ENCODE assay signal across 15 mouse cellular contexts in genomic region chr1:151719911-151720310, GRCm38 (mm10). TPM values are rescaled to one million over a fixed set of nuclear protein-coding genes. Genes with fewer than 3 reads are reported as not detected.
DNase-seq lines count a peak whose midpoint lies in the region; ATAC-seq lines count a peak whose summit lies in the region.
"Had no signal": no experiment of that assay in that cellular context is flagged by ENCODE, and none has a peak within 500 bp of the region (broad histone marks: within the 10 kb centered on the region; RNA-seq: fewer than 3 reads in every experiment).

No protein-coding gene starts in this region.

- no peak overlapping the region for H3K4me3 ChIP-seq in kidney, embryonic 16.5 days (ENCODE audit: low read length)
- H3K4me3 ChIP-seq in intestine, embryonic 16.5 days (ENCODE audit: low read length) = no peak overlapping the region
- no peak overlapping the region for H3K4me3 ChIP-seq in forebrain, embryonic 11.5 days (ENCODE audit: low read depth, low read length)
- H3K4me3 ChIP-seq: forebrain, embryonic 10.5 days; intestine, embryonic 15.5 days had no signal

- no peaks in the 10 kb centered on the region for H3K27me3 ChIP-seq in kidney, embryonic 16.5 days (ENCODE audit: insufficient read depth, low read length)
- no peaks in the 10 kb centered on the region for H3K27me3 ChIP-seq in intestine, embryonic 16.5 days (replicated peaks; ENCODE audit: control insufficient read depth, insufficient read depth, low read length)
- H3K27me3 ChIP-seq in forebrain, embryonic 11.5 days (ENCODE audit: control insufficient read depth, insufficient read depth, low read length) = no peaks in the 10 kb centered on the region
- H3K27me3 ChIP-seq: intestine, embryonic 15.5 days had no signal

- no peaks in the 10 kb centered on the region for H3K36me3 ChIP-seq in kidney, embryonic 16.5 days (ENCODE audit: insufficient read depth, low read length)
- H3K36me3 ChIP-seq in intestine, embryonic 16.5 days (ENCODE audit: control insufficient read depth, insufficient read depth, low read length) = no peaks in the 10 kb centered on the region
- no peaks in the 10 kb centered on the region for H3K36me3 ChIP-seq in forebrain, embryonic 11.5 days (ENCODE audit: control insufficient read depth, insufficient read depth, low read length)
- H3K36me3 ChIP-seq: forebrain, embryonic 10.5 days; intestine, embryonic 15.5 days had no signal

- H3K4me1 ChIP-seq in kidney, embryonic 16.5 days (ENCODE audit: insufficient read depth, low read length) = peaks cover 4% of the 10 kb centered on the region; the same call in 1 of the 2 replicates
- H3K4me1 ChIP-seq in intestine, embryonic 16.5 days (ENCODE audit: control insufficient read depth, insufficient read depth, low read length) = no peaks in the 10 kb centered on the region
- H3K4me1 ChIP-seq in forebrain, embryonic 11.5 days (replicated peaks; ENCODE audit: control insufficient read depth, insufficient read depth, low read length) = 0 out of 2 replicates have a peak, but pooled peaks cover 2% of the 10 kb centered on the region
- H3K4me1 ChIP-seq: intestine, embryonic 15.5 days had no signal

- H3K9me3 ChIP-seq in kidney, embryonic 16.5 days (ENCODE audit: low read length) = no peaks in the 10 kb centered on the region
- H3K9me3 ChIP-seq in intestine, embryonic 16.5 days (ENCODE audit: control insufficient read depth, low read length) = no peaks in the 10 kb centered on the region
- H3K9me3 ChIP-seq in forebrain, embryonic 11.5 days (ENCODE audit: control insufficient read depth, low read length) = no peaks in the 10 kb centered on the region
- H3K9me3 ChIP-seq: forebrain, embryonic 10.5 days; intestine, embryonic 15.5 days had no signal

- ATAC-seq in kidney, embryonic 16.5 days (ENCODE audit: low FRiP score, low TSS enrichment) = no peak
- ATAC-seq in intestine, embryonic 16.5 days = no peak
- ATAC-seq in forebrain, embryonic 11.5 days (replicated peaks; ENCODE audit: low FRiP score) = no peak
- ATAC-seq: CD4-positive, CD25-positive, alpha-beta regulatory T cell, adult 4 months; intestine, embryonic 15.5 days had no signal

- H3K4me2 ChIP-seq in kidney, embryonic 16.5 days (replicated peaks; ENCODE audit: low read depth, low read length) = no peak overlapping the region
- no peak overlapping the region for H3K4me2 ChIP-seq in intestine, embryonic 16.5 days (ENCODE audit: low read depth, low read length)
- no peak overlapping the region for H3K4me2 ChIP-seq in forebrain, embryonic 11.5 days (ENCODE audit: low read depth, low read length, severe bottlenecking)
- H3K4me2 ChIP-seq: intestine, embryonic 15.5 days had no signal

- H3K9ac ChIP-seq in kidney, embryonic 16.5 days (replicated peaks; ENCODE audit: low read length) = no peak overlapping the region
- no peak overlapping the region for H3K9ac ChIP-seq in intestine, embryonic 16.5 days (ENCODE audit: low read depth, low read length)
- no peak overlapping the region for H3K9ac ChIP-seq in forebrain, embryonic 11.5 days (ENCODE audit: low read length)
- H3K9ac ChIP-seq: intestine, embryonic 15.5 days had no signal

- no peak overlapping the region for H3K27ac ChIP-seq in kidney, embryonic 16.5 days (ENCODE audit: low read length)
- H3K27ac ChIP-seq in intestine, embryonic 16.5 days (ENCODE audit: low read length) = no peak overlapping the region
- H3K27ac ChIP-seq in forebrain, embryonic 11.5 days (ENCODE audit: low read depth, low read length) = no peak overlapping the region
- H3K27ac ChIP-seq: forebrain, embryonic 10.5 days; intestine, embryonic 15.5 days had no signal

- DNase-seq in kidney, adult 11 months = peak; percentile 51
- DNase-seq in 3T3-L1 (ENCODE audit: low read depth, low spot score) (peak; percentile 49), NIH3T3 (ENCODE audit: low read depth) (peak; percentile 71)
- DNase-seq in kidney, adult 9 months = peak; percentile 77
- no peak for DNase-seq in forebrain, embryonic 11.5 days (ENCODE audit: low spot score)
- no peak for DNase-seq in T-cell, adult 2 months (ENCODE audit: low spot score)
- DNase-seq: heart, adult 11 months; layer of hippocampus, adult 9-11 months; lung, adult 18-20 months; right cerebral cortex, postnatal 4 days had no signal

- WGBS in kidney, embryonic 16.5 days = 42% methylated on average over 5 of the region's 5 CpGs
- WGBS in intestine, embryonic 16.5 days = 71% methylated on average over 5 of the region's 5 CpGs
- 91% methylated on average over 5 of the region's 5 CpGs for WGBS in forebrain, embryonic 11.5 days

RNA-seq across cellular contexts. Expression of gene Edem3, which starts 35.3 kb away (rescaled TPM):
- 16.6 and 17.0 TPM in 2 replicates for polyA plus RNA-seq in kidney, embryonic 16.5 days (2015; fragmentation: Nextera tagmentation; extraction: Ambion mirVana)
- 8.8 and 11.1 TPM in 2 replicates for polyA plus RNA-seq in intestine, embryonic 16.5 days (2015; fragmentation: Nextera tagmentation; extraction: Ambion mirVana)
- 22.9 and 23.0 TPM in 2 replicates for polyA plus RNA-seq in forebrain, embryonic 11.5 days (2014; fragmentation: Nextera tagmentation; extraction: Ambion mirVana)

Comparison
In these comparisons a context has a peak if more than half of its experiments do, and no peak if none do; other contexts are left out.
1. DNase-seq: peak in kidney, adult 11 months (single experiment), 3T3-L1 (single experiment), NIH3T3 (single experiment) and kidney, adult 9 months (single experiment); none in forebrain, embryonic 11.5 days (single experiment) and T-cell, adult 2 months (single experiment).